Mouse (Mus musculus): Measurements from ENCODE around the gene Greb1. TPM values are rescaled to one million over a fixed set of nuclear protein-coding genes. Genes with fewer than 3 reads are reported as not detected.

Gene Greb1
- polyA plus RNA-seq, 2 experiments = 1.1 to 3.2 TPM

- H3K9ac ChIP-seq (ENCODE audit: low read depth, low read length, severe bottlenecking) = no peak overlapping the region
- H3K4me1 ChIP-seq (ENCODE audit: control insufficient read depth, insufficient read depth, low read length) = peaks cover 4% of the 10 kb centered on the region; the same call in 1 of the 2 replicates
- TF ChIP-seq POLR2A (IDR thresholded peaks at IDR 0.05; ENCODE audit: borderline replicate concordance, extremely low read depth, insufficient read depth, insufficient read length) = no peak
- H3K27ac ChIP-seq (replicated peaks; ENCODE audit: low read depth, low read length) = no peak overlapping the region
- no peaks in the 10 kb centered on the region for H3K27me3 ChIP-seq (ENCODE audit: control insufficient read depth, insufficient read depth, low read length)
- no peak overlapping the region for H3K4me2 ChIP-seq (replicated peaks; ENCODE audit: low read depth, low read length, severe bottlenecking)
- no peaks in the 10 kb centered on the region for H3K36me3 ChIP-seq (ENCODE audit: control insufficient read depth, insufficient read depth, low read length)
- H3K9me3 ChIP-seq (ENCODE audit: control insufficient read depth, low read length) = no peaks in the 10 kb centered on the region
- no peak for ATAC-seq (ENCODE audit: low FRiP score, low read depth)
- H3K4me3 ChIP-seq (replicated peaks; ENCODE audit: low read length) = no peak overlapping the region
- 25% methylated on average over 3 of the region's 3 CpGs for WGBS
- DNase-seq (ENCODE audit: low spot score) = no peak
Measured at GRCm38 (mm10) chr12:16798894-16799293, 1.8 kb downstream of the Greb1 start.

- H3K4me3 ChIP-seq (replicated peaks; ENCODE audit: low read length) = no peak overlapping the region
- H3K27ac ChIP-seq (replicated peaks; ENCODE audit: low read depth, low read length) = no peak overlapping the region
- H3K27me3 ChIP-seq (ENCODE audit: control insufficient read depth, insufficient read depth, low read length) = no peaks in the 10 kb centered on the region
- no peaks in the 10 kb centered on the region for H3K9me3 ChIP-seq (ENCODE audit: control insufficient read depth, low read length)
- 0 out of 2 replicates have a peak, but pooled peaks cover 4% of the 10 kb centered on the region for H3K4me1 ChIP-seq (ENCODE audit: control insufficient read depth, insufficient read depth, low read length)
- no peaks in the 10 kb centered on the region for H3K36me3 ChIP-seq (ENCODE audit: control insufficient read depth, insufficient read depth, low read length)
- 84% methylated on average over 3 of the region's 3 CpGs for WGBS
- ATAC-seq (ENCODE audit: low FRiP score, low read depth) (no peak), DNase-seq (ENCODE audit: low spot score) (no peak)
- no peak overlapping the region for H3K4me2 ChIP-seq (replicated peaks; ENCODE audit: low read depth, low read length, severe bottlenecking)
- H3K9ac ChIP-seq (ENCODE audit: low read depth, low read length, severe bottlenecking) = no peak overlapping the region
- TF ChIP-seq POLR2A (IDR thresholded peaks at IDR 0.05; ENCODE audit: borderline replicate concordance, extremely low read depth, insufficient read depth, insufficient read length) = no peak
Measured at GRCm38 (mm10) chr12:16795781-16796180, 4.9 kb downstream of the Greb1 start.

DNA sequence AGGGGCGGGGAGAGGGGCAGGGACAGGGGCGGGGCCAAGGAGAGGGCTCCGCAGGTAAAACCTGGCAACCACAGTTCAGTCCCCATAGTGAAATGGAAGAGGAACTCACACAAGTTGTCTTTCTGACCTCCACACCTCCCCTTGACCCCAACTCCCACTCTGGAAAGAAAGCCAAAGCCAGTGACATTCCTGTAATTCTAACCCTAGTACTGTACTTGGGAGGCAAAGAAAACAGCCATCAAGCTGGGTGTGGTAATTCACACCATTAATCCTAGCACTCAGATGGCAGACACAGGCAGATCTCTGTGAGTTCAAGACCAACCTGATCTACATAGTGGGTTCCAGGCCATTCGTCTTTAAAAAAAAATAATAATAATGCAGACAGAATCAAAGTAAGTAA is 7.3 kb downstream of the Greb1 start:
- Histone ChIP-seq H3K9me3 (ENCODE audit: control insufficient read depth, low read length) (no peaks in the 10 kb centered on the region), H3K4me3 (replicated peaks; ENCODE audit: low read length) (no peak overlapping the region), H3K36me3 (ENCODE audit: control insufficient read depth, insufficient read depth, low read length) (no peaks in the 10 kb centered on the region), H3K9ac (ENCODE audit: low read depth, low read length, severe bottlenecking) (no peak overlapping the region), H3K4me2 (replicated peaks; ENCODE audit: low read depth, low read length, severe bottlenecking) (no peak overlapping the region), H3K4me1 (ENCODE audit: control insufficient read depth, insufficient read depth, low read length) (no peaks in the 10 kb centered on the region), H3K27me3 (ENCODE audit: control insufficient read depth, insufficient read depth, low read length) (no peaks in the 10 kb centered on the region), H3K27ac (replicated peaks; ENCODE audit: low read depth, low read length) (no peak overlapping the region)
- DNase-seq (ENCODE audit: low spot score) (no peak), ATAC-seq (ENCODE audit: low FRiP score, low read depth) (no peak)
- TF ChIP-seq POLR2A (IDR thresholded peaks at IDR 0.05; ENCODE audit: borderline replicate concordance, extremely low read depth, insufficient read depth, insufficient read length) = no peak
- WGBS = 80% methylated on average over 4 of the region's 4 CpGs

GRCm38 (mm10) chr12:16790456-16790855 is 10.2 kb downstream of the Greb1 start:
- no peak for ATAC-seq (ENCODE audit: low FRiP score, low read depth)
- Histone ChIP-seq H3K27ac (replicated peaks; ENCODE audit: low read depth, low read length) (no peak overlapping the region), H3K9me3 (ENCODE audit: control insufficient read depth, low read length) (no peaks in the 10 kb centered on the region), H3K4me2 (replicated peaks; ENCODE audit: low read depth, low read length, severe bottlenecking) (no peak overlapping the region), H3K4me3 (replicated peaks; ENCODE audit: low read length) (no peak overlapping the region), H3K27me3 (ENCODE audit: control insufficient read depth, insufficient read depth, low read length) (no peaks in the 10 kb centered on the region), H3K9ac (ENCODE audit: low read depth, low read length, severe bottlenecking) (no peak overlapping the region), H3K4me1 (ENCODE audit: control insufficient read depth, insufficient read depth, low read length) (no peaks in the 10 kb centered on the region), H3K36me3 (ENCODE audit: control insufficient read depth, insufficient read depth, low read length) (no peaks in the 10 kb centered on the region)
- WGBS = 75% methylated on average over 4 of the region's 4 CpGs
- TF ChIP-seq POLR2A (IDR thresholded peaks at IDR 0.05; ENCODE audit: borderline replicate concordance, extremely low read depth, insufficient read depth, insufficient read length) = no peak
- DNase-seq (ENCODE audit: low spot score) = no peak

DNA sequence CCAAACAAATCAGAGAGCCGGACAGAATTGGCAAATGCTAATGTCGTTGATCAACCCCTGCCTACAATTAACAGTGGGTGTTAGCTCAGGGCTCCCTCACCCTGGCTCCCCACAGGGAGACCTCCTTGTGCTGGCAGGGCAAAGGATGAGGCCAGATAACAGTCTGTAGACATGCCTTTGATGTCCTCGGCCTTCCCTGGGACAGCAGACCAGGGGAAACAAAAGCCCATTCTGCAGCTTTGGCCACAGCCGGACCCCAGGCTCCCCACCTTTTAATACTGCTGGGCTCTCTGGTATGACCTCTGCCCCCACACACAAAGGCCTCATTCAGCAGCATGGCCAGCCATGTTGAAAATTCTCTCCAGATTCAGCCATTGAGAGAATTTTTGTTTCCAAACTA is 10.9 kb downstream of the Greb1 start:
- Histone ChIP-seq H3K4me1 (ENCODE audit: control insufficient read depth, insufficient read depth, low read length) (no peaks in the 10 kb centered on the region), H3K36me3 (ENCODE audit: control insufficient read depth, insufficient read depth, low read length) (no peaks in the 10 kb centered on the region), H3K4me3 (replicated peaks; ENCODE audit: low read length) (no peak overlapping the region), H3K9ac (ENCODE audit: low read depth, low read length, severe bottlenecking) (no peak overlapping the region), H3K4me2 (replicated peaks; ENCODE audit: low read depth, low read length, severe bottlenecking) (no peak overlapping the region), H3K9me3 (ENCODE audit: control insufficient read depth, low read length) (no peaks in the 10 kb centered on the region), H3K27me3 (ENCODE audit: control insufficient read depth, insufficient read depth, low read length) (no peaks in the 10 kb centered on the region), H3K27ac (replicated peaks; ENCODE audit: low read depth, low read length) (no peak overlapping the region)
- WGBS = 23% methylated on average over 4 of the region's 4 CpGs
- DNase-seq (ENCODE audit: low spot score) = no peak
- TF ChIP-seq POLR2A (IDR thresholded peaks at IDR 0.05; ENCODE audit: borderline replicate concordance, extremely low read depth, insufficient read depth, insufficient read length) = no peak
- ATAC-seq (ENCODE audit: low FRiP score, low read depth) = no peak

DNA sequence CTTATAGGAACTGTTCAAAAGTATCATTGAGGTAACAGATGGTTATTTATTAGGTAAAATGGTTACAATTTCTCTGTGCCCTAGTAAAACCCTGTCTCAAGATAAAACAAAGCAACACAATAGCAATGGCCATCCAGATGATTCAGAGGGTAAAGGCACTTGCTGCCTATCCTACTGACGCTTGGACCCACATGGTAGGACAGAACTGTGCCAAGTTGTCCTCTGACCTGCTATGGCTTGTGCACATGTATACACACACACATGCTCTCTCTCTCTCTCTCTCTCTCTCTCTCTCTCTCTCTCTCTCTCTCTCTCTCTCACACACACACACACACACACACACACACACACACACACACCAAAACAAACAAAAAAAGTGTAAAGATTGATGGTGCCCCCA is 11.5 kb downstream of the Greb1 start:
- Histone ChIP-seq H3K27me3 (ENCODE audit: control insufficient read depth, insufficient read depth, low read length) (no peaks in the 10 kb centered on the region), H3K9me3 (ENCODE audit: control insufficient read depth, low read length) (no peaks in the 10 kb centered on the region), H3K36me3 (ENCODE audit: control insufficient read depth, insufficient read depth, low read length) (no peaks in the 10 kb centered on the region), H3K4me2 (replicated peaks; ENCODE audit: low read depth, low read length, severe bottlenecking) (no peak overlapping the region), H3K4me1 (ENCODE audit: control insufficient read depth, insufficient read depth, low read length) (no peaks in the 10 kb centered on the region), H3K27ac (replicated peaks; ENCODE audit: low read depth, low read length) (no peak overlapping the region), H3K4me3 (replicated peaks; ENCODE audit: low read length) (no peak overlapping the region), H3K9ac (ENCODE audit: low read depth, low read length, severe bottlenecking) (no peak overlapping the region)
- ATAC-seq (ENCODE audit: low FRiP score, low read depth) (no peak), DNase-seq (ENCODE audit: low spot score) (no peak)
- TF ChIP-seq POLR2A (IDR thresholded peaks at IDR 0.05; ENCODE audit: borderline replicate concordance, extremely low read depth, insufficient read depth, insufficient read length) = no peak
- WGBS = 67% methylated on average over 1 of the region's 1 CpGs

Measured in limb, embryonic 14.5 days (tissue).